Mouse (Mus musculus): ENCODE data around the gene Setdb1. TPM values are rescaled to one million over a fixed set of nuclear protein-coding genes. Genes with fewer than 3 reads are reported as not detected.

The Setdb1 gene
- total and polyA plus RNA-seq, 3 experiments, result 101 to 116 TPM; not detected in 1

- Histone ChIP-seq H3K4me1 (ENCODE audit: control insufficient read depth in 1 of 2, insufficient read depth in 2 of 2, low read length in 2 of 2) (peaks cover 30 to 55% of the 10 kb centered on the region in 2 experiments), H3K4me3 (ENCODE audit: control insufficient read depth in 1 of 2, insufficient read depth in 1 of 2, low read depth in 2 of 2, low read length in 2 of 2) (peak within 1 kb of the TSS; percentile 77 to 86)
Observed at GRCm38 (mm10) chr3:95281216-95282126, 75.5 kb downstream of the Setdb1 start, which contains the start of the genes Mindy1 and Prune1. Gene Mindy1, plus strand, starts transcription at chr3:95281345. Gene Prune1, minus strand, starts transcription at chr3:95282076.

GRCm38 (mm10) chr3:95280747-95281146, 76.3 kb downstream of the Setdb1 start:
- Histone ChIP-seq H3K4me3 (ENCODE audit: control insufficient read depth in 1 of 2, insufficient read depth in 1 of 2, low read depth in 2 of 2, low read length in 2 of 2) (peak overlapping the region; percentile 67 to 70), H3K4me1 (ENCODE audit: control insufficient read depth in 1 of 2, insufficient read depth in 2 of 2, low read length in 2 of 2) (peaks cover 30 to 55% of the 10 kb centered on the region in 2 experiments), H3K27me3 (ENCODE audit: control insufficient read depth in 1 of 2, insufficient read depth in 2 of 2, low read length in 2 of 2) (no peaks in the 10 kb centered on the region), H3K36me3 (ENCODE audit: control insufficient read depth in 1 of 2, insufficient read depth in 2 of 2, low read length in 2 of 2) (peaks cover 0 to 54% of the 10 kb centered on the region in 2 experiments; a peak in 2 of 4 replicates), H3K9ac (ENCODE audit: control insufficient read depth, low read depth, low read length, poor library complexity, severe bottlenecking) (peak overlapping the region; percentile 64), H3K27ac (ENCODE audit: control insufficient read depth, low read depth, low read length) (peak overlapping the region; percentile 45), H3K79me2 (ENCODE audit: control insufficient read depth, insufficient read depth, low read length, poor library complexity) (peaks cover 39% of the 10 kb centered on the region), H3K9me3 (replicated peaks; ENCODE audit: insufficient read depth, low read length) (no peaks in the 10 kb centered on the region)
- peak; percentile 81 for DNase-seq (ENCODE audit: low read depth, low spot score)
- TF ChIP-seq USF1 (IDR thresholded peaks at IDR 0.05; ENCODE audit: low read depth, low read length), result no peak
- TF ChIP-seq TBP (IDR thresholded peaks at IDR 0.05; ENCODE audit: low read depth, low read length), result peak; percentile 4; the same call in 1 of the 2 replicates

More at GRCm38 (mm10) chr3:95281216-95282126, 75.5 kb downstream of the Setdb1 start, which contains the start of the genes Mindy1 and Prune1:
- Histone ChIP-seq H3K27ac (ENCODE audit: control insufficient read depth, low read depth, low read length) (peak within 1 kb of the TSS; percentile 89), H3K27me3 (ENCODE audit: control insufficient read depth in 1 of 2, insufficient read depth in 2 of 2, low read length in 2 of 2) (no peaks in the 10 kb centered on the region), H3K79me2 (ENCODE audit: control insufficient read depth, insufficient read depth, low read length, poor library complexity) (peaks cover 39% of the 10 kb centered on the region), H3K9me3 (replicated peaks; ENCODE audit: insufficient read depth, low read length) (no peaks in the 10 kb centered on the region), H3K36me3 (ENCODE audit: control insufficient read depth in 1 of 2, insufficient read depth in 2 of 2, low read length in 2 of 2) (peaks cover 0 to 54% of the 10 kb centered on the region in 2 experiments; a peak in 2 of 4 replicates), H3K9ac (ENCODE audit: control insufficient read depth, low read depth, low read length, poor library complexity, severe bottlenecking) (peak within 1 kb of the TSS; percentile 80)
- TF ChIP-seq ZKSCAN1 (IDR thresholded peaks at IDR 0.05; ENCODE audit: low read depth, low read length) (no peak), CHD1 (IDR thresholded peaks at IDR 0.05; ENCODE audit: low read depth, low read length) (no peak), ZC3H11A (IDR thresholded peaks at IDR 0.05; ENCODE audit: low read depth, low read length) (no peak), TBP (IDR thresholded peaks at IDR 0.05; ENCODE audit: low read depth, low read length) (peak; percentile 92), POLR2A (IDR thresholded peaks at IDR 0.05; ENCODE audit: control insufficient read depth in 1 of 2, insufficient read depth in 1 of 2, low read depth in 1 of 2, low read length in 2 of 2, poor library complexity in 1 of 2) (peak in 1 of 2 experiments; percentile 83; a peak in 2 of 4 replicates), RAD21 (IDR thresholded peaks at IDR 0.05; ENCODE audit: low read depth, low read length) (no peak)
- peak; percentile 100 for DNase-seq (ENCODE audit: low read depth, low spot score)

DNA sequence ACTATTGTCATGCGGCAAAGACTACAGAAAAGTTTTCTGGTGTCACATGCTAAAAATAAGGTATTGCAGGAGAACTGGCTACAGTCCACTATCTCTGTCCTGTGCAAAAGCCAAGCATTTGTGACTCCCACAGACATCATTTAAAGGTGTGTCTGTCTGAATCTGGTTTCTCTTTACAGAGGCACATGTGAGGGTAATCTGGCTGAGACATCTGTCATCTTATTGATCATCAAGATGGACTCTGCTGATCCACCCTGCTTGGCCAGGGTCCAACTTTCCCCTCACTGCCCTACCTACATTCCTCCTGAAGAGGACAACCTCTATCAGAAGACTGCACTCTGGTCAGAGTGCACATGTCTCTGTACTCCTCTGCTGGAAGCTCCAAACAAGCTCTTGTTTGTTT, 79.9 kb downstream of the Setdb1 start:
- Histone ChIP-seq H3K36me3 (ENCODE audit: control insufficient read depth in 1 of 2, insufficient read depth in 2 of 2, low read length in 2 of 2) (peaks cover 1 to 46% of the 10 kb centered on the region in 2 experiments; a peak in 3 of 4 replicates), H3K27ac (ENCODE audit: control insufficient read depth, low read depth, low read length) (peak overlapping the region; percentile 41)

More for the DNA sequence above, 79.9 kb downstream of the Setdb1 start:
- peaks cover 35 to 54% of the 10 kb centered on the region in 2 experiments for H3K4me1 ChIP-seq (ENCODE audit: control insufficient read depth in 1 of 2, insufficient read depth in 2 of 2, low read length in 2 of 2)
- H3K79me2 ChIP-seq (ENCODE audit: control insufficient read depth, insufficient read depth, low read length, poor library complexity), result peaks cover 21% of the 10 kb centered on the region
- DNase-seq (ENCODE audit: low read depth, low spot score), result peak; percentile 68
- no peak overlapping the region for H3K4me3 ChIP-seq (ENCODE audit: control insufficient read depth in 1 of 2, insufficient read depth in 1 of 2, low read depth in 2 of 2, low read length in 2 of 2)
- H3K27me3 ChIP-seq (ENCODE audit: control insufficient read depth in 1 of 2, insufficient read depth in 2 of 2, low read length in 2 of 2), result no peaks in the 10 kb centered on the region
- no peak overlapping the region for H3K9ac ChIP-seq (ENCODE audit: control insufficient read depth, low read depth, low read length, poor library complexity, severe bottlenecking)
- H3K9me3 ChIP-seq (replicated peaks; ENCODE audit: insufficient read depth, low read length), result no peaks in the 10 kb centered on the region
- TF ChIP-seq GATA1 (IDR thresholded peaks at IDR 0.05; ENCODE audit: low read depth, low read length) (peak; percentile 80), TAL1 (IDR thresholded peaks at IDR 0.05; ENCODE audit: low read length) (peak; percentile 52; the same call in 1 of the 2 replicates), NELFE (IDR thresholded peaks at IDR 0.05; ENCODE audit: low read depth, low read length) (no peak)
